Mouse (Mus musculus) thymus, postnatal 4 days (tissue): ENCODE data around the gene Creb3l1.

Source experiments
- DNase-seq: peaks from one replicate; pipeline ENCODE4 v3.0.0; 2021

Creb3l1 gene

GRCm38 (mm10) chr2:91997905-91998608 is 26.2 kb downstream of the Creb3l1 start:
- no peak for DNase-seq

GRCm38 (mm10) chr2:91996006-91996405 is 28.3 kb downstream of the Creb3l1 start:
- DNase-seq: no peak

- DNase-seq: no peak
Measured at GRCm38 (mm10) chr2:91993409-91993808, 30.9 kb downstream of the Creb3l1 start.

- peak; percentile 63 for DNase-seq
Measured at GRCm38 (mm10) chr2:91989750-91990149, 34.6 kb downstream of the Creb3l1 start.

GRCm38 (mm10) chr2:91987542-91987941 is 36.8 kb downstream of the Creb3l1 start:
- peak; percentile 93 for DNase-seq

GRCm38 (mm10) chr2:91986071-91986470 is 38.2 kb downstream of the Creb3l1 start:
- peak; percentile 49 for DNase-seq

- DNase-seq: peak; percentile 53
Measured at GRCm38 (mm10) chr2:91984906-91985525, 39.3 kb downstream of the Creb3l1 start.

- DNase-seq: peak; percentile 74
Measured at GRCm38 (mm10) chr2:91984439-91984838, 39.9 kb downstream of the Creb3l1 start.

GRCm38 (mm10) chr2:91980830-91981229 is 43.5 kb downstream of the Creb3l1 start:
- no peak for DNase-seq

GRCm38 (mm10) chr2:91980245-91980644 is 44.1 kb downstream of the Creb3l1 start:
- DNase-seq: no peak

GRCm38 (mm10) chr2:91978547-91978946 is 45.8 kb downstream of the Creb3l1 start:
- DNase-seq: no peak

- DNase-seq: no peak
Measured at GRCm38 (mm10) chr2:91977960-91978359, 46.3 kb downstream of the Creb3l1 start.

- peak; percentile 77 for DNase-seq
Measured at GRCm38 (mm10) chr2:91975581-91976541, 48.4 kb downstream of the Creb3l1 start, which contains the start of gene Dgkz. Dgkz (minus strand) TSS chr2:91975864.

GRCm38 (mm10) chr2:91973416-91974135 is 50.7 kb downstream of the Creb3l1 start:
- DNase-seq: no peak

GRCm38 (mm10) chr2:91972121-91972566 is 52.2 kb downstream of the Creb3l1 start:
- no peak for DNase-seq

GRCm38 (mm10) chr2:91971231-91972097 is 52.8 kb downstream of the Creb3l1 start:
- no peak for DNase-seq

- no peak for DNase-seq
Measured at GRCm38 (mm10) chr2:91967962-91968361, 56.3 kb downstream of the Creb3l1 start.

- DNase-seq: no peak
Measured at GRCm38 (mm10) chr2:91966367-91966766, 57.9 kb downstream of the Creb3l1 start.

GRCm38 (mm10) chr2:91965417-91965816 is 58.9 kb downstream of the Creb3l1 start:
- peak; percentile 70 for DNase-seq

GRCm38 (mm10) chr2:91964610-91965204 is 59.6 kb downstream of the Creb3l1 start:
- DNase-seq: no peak

GRCm38 (mm10) chr2:91963443-91963932 is 60.8 kb downstream of the Creb3l1 start:
- peak; percentile 98 for DNase-seq
